9 mouse cellular contexts compared by ENCODE assay signal in the genomic region with DNA sequence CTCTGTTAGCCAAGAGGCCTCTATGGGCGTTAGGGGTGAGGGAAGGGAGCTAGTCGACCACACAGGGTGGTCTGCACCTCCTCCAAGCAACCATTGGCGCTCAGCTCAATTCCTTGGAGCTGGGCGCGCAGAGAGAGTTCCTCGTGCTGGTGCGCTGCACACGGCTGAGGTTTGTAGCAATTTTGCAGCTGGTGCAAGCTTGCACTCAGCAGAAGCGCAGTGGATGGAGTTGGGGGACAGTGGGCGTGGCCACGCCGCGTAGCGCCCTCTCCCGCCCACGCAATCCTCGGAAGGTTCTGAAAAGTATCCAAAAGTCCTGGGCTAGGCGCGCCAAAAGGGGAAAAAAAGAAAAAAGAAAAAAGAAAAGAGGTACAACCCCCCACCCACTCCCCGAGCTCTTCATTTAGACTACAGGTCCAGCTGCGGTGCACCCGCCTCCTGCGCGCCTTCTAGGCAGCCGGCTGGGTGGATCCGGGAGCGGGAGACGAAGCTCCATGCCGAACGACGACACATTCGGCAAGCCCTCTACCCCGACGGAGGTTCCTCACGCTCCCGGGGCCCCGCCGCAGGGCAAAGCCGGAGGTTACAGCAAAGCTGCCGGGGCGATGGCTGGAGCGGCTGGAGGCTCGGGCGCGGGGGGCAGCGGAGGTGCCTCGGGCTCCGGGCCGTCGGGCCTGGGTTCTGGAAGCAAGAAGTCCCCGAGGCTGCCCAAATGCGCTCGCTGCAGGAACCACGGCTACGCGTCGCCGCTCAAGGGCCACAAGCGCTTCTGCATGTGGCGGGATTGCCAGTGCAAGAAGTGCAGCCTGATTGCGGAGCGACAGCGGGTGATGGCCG. TPM values are rescaled to one million over a fixed set of nuclear protein-coding genes. Genes with fewer than 3 reads are reported as not detected.
DNase-seq lines count a peak whose midpoint lies in the region; ATAC-seq and TF ChIP-seq lines count a peak whose summit lies in the region.
"Had no signal": no experiment of that assay in that cellular context is flagged by ENCODE, and none has a peak within 500 bp of the region (broad histone marks: within the 10 kb centered on the region; RNA-seq: fewer than 3 reads in every experiment).

A gene (plus strand): TSS at position 259 of the 837 bp plus-strand sequence.

- no peak for ATAC-seq in kidney, postnatal 0 days (replicated peaks; ENCODE audit: low FRiP score, low read depth)
- no peak; the same call in 1 of the 2 replicates for ATAC-seq in embryonic facial prominence, embryonic 11.5 days (replicated peaks; ENCODE audit: insufficient number of reproducible peaks, low FRiP score, low TSS enrichment, low read depth)
- ATAC-seq in hindbrain, postnatal 0 days, result no peak
- 0 out of 2 replicates have a peak, but pooled peaks have one; percentile 11 for ATAC-seq in midbrain, embryonic 16.5 days

- H3K36me3 ChIP-seq in kidney, postnatal 0 days (ENCODE audit: insufficient read depth, low read length), result no peaks in the 10 kb centered on the region
- H3K36me3 ChIP-seq in embryonic facial prominence, embryonic 11.5 days (replicated peaks; ENCODE audit: control insufficient read depth, insufficient read depth, low read depth, low read length), result no peaks in the 10 kb centered on the region
- no peaks in the 10 kb centered on the region for H3K36me3 ChIP-seq in hindbrain, postnatal 0 days (ENCODE audit: insufficient read depth, low read length)
- no peaks in the 10 kb centered on the region for H3K36me3 ChIP-seq in midbrain, embryonic 16.5 days (ENCODE audit: control insufficient read depth, insufficient read depth, low read length)

- H3K4me3 ChIP-seq in kidney, postnatal 0 days (replicated peaks; ENCODE audit: low read depth, low read length), result peak within 1 kb of the TSS; percentile 27
- peak within 1 kb of the TSS; percentile 21 for H3K4me3 ChIP-seq in embryonic facial prominence, embryonic 11.5 days (ENCODE audit: low read depth, low read length)
- H3K4me3 ChIP-seq in hindbrain, postnatal 0 days (ENCODE audit: low read length), result peak within 1 kb of the TSS; percentile 27
- H3K4me3 ChIP-seq in midbrain, embryonic 16.5 days (ENCODE audit: low read depth, low read length), result peak within 1 kb of the TSS; percentile 26

- no peak within 1 kb of the TSS for H3K27ac ChIP-seq in kidney, postnatal 0 days
- no peak within 1 kb of the TSS for H3K27ac ChIP-seq in embryonic facial prominence, embryonic 11.5 days (replicated peaks; ENCODE audit: low read depth, low read length)
- H3K27ac ChIP-seq in hindbrain, postnatal 0 days, result no peak within 1 kb of the TSS
- no peak within 1 kb of the TSS for H3K27ac ChIP-seq in midbrain, embryonic 16.5 days (ENCODE audit: low read length)

- WGBS in kidney, postnatal 0 days, result 1% methylated on average over 62 of the region's 64 CpGs
- under 1% methylated on average over 61 of the region's 64 CpGs for WGBS in embryonic facial prominence, embryonic 11.5 days
- 1% methylated on average over 64 of the region's 64 CpGs for WGBS in hindbrain, postnatal 0 days
- WGBS in midbrain, embryonic 16.5 days, result under 1% methylated on average over 64 of the region's 64 CpGs

- TF ChIP-seq CTCF in kidney, postnatal 0 days (IDR thresholded peaks at IDR 0.05; ENCODE audit: low read depth), result no peak
- TF ChIP-seq CTCF in hindbrain, postnatal 0 days (IDR thresholded peaks at IDR 0.05; ENCODE audit: low read depth), result no peak

- no peak within 1 kb of the TSS for H3K9ac ChIP-seq in kidney, postnatal 0 days (ENCODE audit: low read depth, low read length)
- H3K9ac ChIP-seq in embryonic facial prominence, embryonic 11.5 days (replicated peaks; ENCODE audit: low read length), result no peak within 1 kb of the TSS
- H3K9ac ChIP-seq in hindbrain, postnatal 0 days (replicated peaks; ENCODE audit: low read length), result no peak within 1 kb of the TSS
- H3K9ac ChIP-seq in midbrain, embryonic 16.5 days (ENCODE audit: low read depth, low read length), result no peak within 1 kb of the TSS

- DNase-seq in kidney, postnatal 0 days (ENCODE audit: low spot score), result no peak
- DNase-seq in kidney, adult 8-10 months, result no peak
- DNase-seq in embryonic facial prominence, embryonic 11.5 days (ENCODE audit: low spot score), result peak; percentile 39
- peak; percentile 17 for DNase-seq in hindbrain, postnatal 0 days (ENCODE audit: low spot score)
- no peak for DNase-seq in cerebellum, postnatal 25 days
- DNase-seq in left cerebral cortex, postnatal 36 days (ENCODE audit: low spot score in 2 of 2), result no peak
- DNase-seq in B cell, adult 2 months, result no peak

- H3K4me2 ChIP-seq in kidney, postnatal 0 days (ENCODE audit: low read length), result peak within 1 kb of the TSS; percentile 42
- peak within 1 kb of the TSS; percentile 47 for H3K4me2 ChIP-seq in embryonic facial prominence, embryonic 11.5 days (ENCODE audit: low read depth, low read length)
- peak within 1 kb of the TSS; percentile 41 for H3K4me2 ChIP-seq in hindbrain, postnatal 0 days (ENCODE audit: low read depth, low read length)
- peak within 1 kb of the TSS; percentile 53 for H3K4me2 ChIP-seq in midbrain, embryonic 16.5 days (ENCODE audit: low read length)

- H3K4me1 ChIP-seq in kidney, postnatal 0 days (replicated peaks; ENCODE audit: insufficient read depth, low read length), result no peaks in the 10 kb centered on the region; the same call in 1 of the 2 replicates
- H3K4me1 ChIP-seq in embryonic facial prominence, embryonic 11.5 days (ENCODE audit: control insufficient read depth, insufficient read depth, low read length), result peaks cover 8% of the 10 kb centered on the region; the same call in 1 of the 2 replicates
- no peaks in the 10 kb centered on the region for H3K4me1 ChIP-seq in hindbrain, postnatal 0 days (ENCODE audit: insufficient read depth, low read length)
- H3K4me1 ChIP-seq in midbrain, embryonic 16.5 days (ENCODE audit: control insufficient read depth, insufficient read depth, low read length), result peaks cover 13% of the 10 kb centered on the region

- no peaks in the 10 kb centered on the region for H3K9me3 ChIP-seq in kidney, postnatal 0 days (replicated peaks; ENCODE audit: low read length)
- H3K9me3 ChIP-seq in embryonic facial prominence, embryonic 11.5 days (replicated peaks; ENCODE audit: control insufficient read depth, low read length), result no peaks in the 10 kb centered on the region
- H3K9me3 ChIP-seq in hindbrain, postnatal 0 days (ENCODE audit: low read length), result no peaks in the 10 kb centered on the region
- no peaks in the 10 kb centered on the region for H3K9me3 ChIP-seq in midbrain, embryonic 16.5 days (replicated peaks; ENCODE audit: control insufficient read depth, low read length, poor library complexity, severe bottlenecking)

- H3K27me3 ChIP-seq in kidney, postnatal 0 days (ENCODE audit: insufficient read depth, low read length), result peaks cover 67% of the 10 kb centered on the region
- H3K27me3 ChIP-seq in embryonic facial prominence, embryonic 11.5 days (ENCODE audit: control insufficient read depth, insufficient read depth, low read length), result peaks cover 59% of the 10 kb centered on the region
- H3K27me3 ChIP-seq in hindbrain, postnatal 0 days (ENCODE audit: insufficient read depth, low read length), result peaks cover 51% of the 10 kb centered on the region
- H3K27me3 ChIP-seq in midbrain, embryonic 16.5 days (ENCODE audit: control insufficient read depth, insufficient read depth, low read depth, low read length), result peaks cover 45% of the 10 kb centered on the region

- intact Hi-C loops in left cerebral cortex, postnatal 36 days (cut with DNase I), result no loop called here

RNA-seq across cellular contexts. Expression of the gene that starts here (rescaled TPM):
- not detected in 2 replicates for polyA plus RNA-seq in kidney, postnatal 0 days (2015; fragmentation: Nextera tagmentation; extraction: Ambion mirVana)
- 0.11 and 0.52 TPM in 2 replicates for polyA plus RNA-seq in embryonic facial prominence, embryonic 11.5 days (2014; fragmentation: Nextera tagmentation; extraction: Ambion mirVana)
- not detected in 2 replicates for total RNA-seq in hindbrain, postnatal 0 days (2014; rRNA removed)
- not detected in 2 replicates for polyA plus RNA-seq in hindbrain, postnatal 0 days (2015; fragmentation: Nextera tagmentation; extraction: Ambion mirVana)
- polyA plus RNA-seq in midbrain, embryonic 16.5 days (2015; fragmentation: Nextera tagmentation; extraction: Ambion mirVana), result not detected in 2 replicates
- total RNA-seq in left cerebral cortex, postnatal 36 days (2021), result not detected
- total RNA-seq: layer of hippocampus, postnatal 10 days had no signal

Comparison
In these comparisons a context has a peak if more than half of its experiments do, and no peak if none do; other contexts are left out.
1. Peak in DNase-seq, H3K4me3 ChIP-seq and H3K4me2 ChIP-seq in embryonic facial prominence, embryonic 11.5 days; RNA of the gene not detected or under 1 TPM.
2. Peak in DNase-seq, H3K4me3 ChIP-seq and H3K4me2 ChIP-seq in hindbrain, postnatal 0 days; RNA of the gene not detected or under 1 TPM.
3. Peak in ATAC-seq, H3K4me3 ChIP-seq and H3K4me2 ChIP-seq in midbrain, embryonic 16.5 days; RNA of the gene not detected or under 1 TPM.